20 mouse cellular contexts compared by ENCODE assay signal in the genomic region with DNA sequence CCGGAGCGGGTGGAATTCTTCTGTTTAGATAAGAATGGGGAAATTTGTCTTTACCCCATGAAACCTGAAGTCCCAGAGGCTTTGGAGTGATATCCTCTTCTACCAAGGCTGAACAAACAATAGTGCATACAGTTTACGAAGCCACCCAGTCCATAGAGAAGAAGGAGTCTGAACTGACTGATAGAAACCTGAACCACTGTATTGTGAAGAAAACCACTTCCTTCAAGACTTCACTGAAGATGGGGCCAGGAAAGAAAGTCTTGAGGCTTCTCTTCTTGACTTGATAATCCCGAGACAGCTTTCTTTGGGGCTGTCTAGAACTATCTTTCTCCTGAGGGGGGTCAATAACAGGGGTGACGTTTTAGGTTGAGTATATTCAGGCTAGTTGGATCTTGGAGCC.
"Had no signal": no experiment of that assay in that cellular context is flagged by ENCODE, and none has a peak within 500 bp of the region (broad histone marks: within the 10 kb centered on the region; RNA-seq: fewer than 3 reads in every experiment).

No protein-coding gene starts in this region.

- H3K4me1 ChIP-seq: midbrain, embryonic 12.5 days; midbrain, embryonic 15.5 days; neural tube, embryonic 13.5 days; neural tube, embryonic 15.5 days had no signal

- H3K27me3 ChIP-seq: midbrain, embryonic 15.5 days; neural tube, embryonic 13.5 days; neural tube, embryonic 15.5 days; stomach, embryonic 15.5 days had no signal

- H3K4me2 ChIP-seq: liver, embryonic 12.5 days; lung, embryonic 14.5 days; midbrain, embryonic 12.5 days; midbrain, embryonic 15.5 days; neural tube, embryonic 13.5 days; neural tube, embryonic 15.5 days; stomach, embryonic 15.5 days had no signal

- H3K36me3 ChIP-seq: liver, embryonic 12.5 days; midbrain, embryonic 10.5 days; midbrain, embryonic 12.5 days; midbrain, embryonic 15.5 days; neural tube, embryonic 13.5 days; neural tube, embryonic 15.5 days; stomach, embryonic 15.5 days had no signal

- H3K27ac ChIP-seq: liver, embryonic 12.5 days; liver, embryonic 14.5 days; midbrain, embryonic 10.5 days; midbrain, embryonic 12.5 days; midbrain, embryonic 15.5 days; neural tube, embryonic 13.5 days; neural tube, embryonic 15.5 days; stomach, embryonic 15.5 days; stomach, postnatal 0 days had no signal

- H3K9me3 ChIP-seq: liver, embryonic 12.5 days; midbrain, embryonic 10.5 days; midbrain, embryonic 12.5 days; midbrain, embryonic 15.5 days; neural tube, embryonic 13.5 days; neural tube, embryonic 15.5 days; stomach, embryonic 15.5 days had no signal

- DNase-seq: lung, adult 18-20 months; lung, embryonic 14.5 days; lung, postnatal 10 days; lung, postnatal 4 days; right cerebral cortex, adult 18-20 months; right cerebral cortex, postnatal 25 days; right cerebral cortex, postnatal 4 days; spleen, adult 18-20 months; thymus, adult 2 months; thymus, postnatal 25 days; thymus, postnatal 4 days had no signal

- H3K9ac ChIP-seq: liver, embryonic 12.5 days; liver, embryonic 14.5 days; lung, embryonic 14.5 days; midbrain, embryonic 12.5 days; midbrain, embryonic 15.5 days; neural tube, embryonic 13.5 days; neural tube, embryonic 15.5 days; stomach, embryonic 15.5 days had no signal

- ATAC-seq: liver, embryonic 12.5 days; midbrain, embryonic 15.5 days had no signal

- H3K4me3 ChIP-seq: liver, embryonic 12.5 days; midbrain, embryonic 10.5 days; midbrain, embryonic 12.5 days; midbrain, embryonic 15.5 days; neural tube, embryonic 13.5 days; neural tube, embryonic 15.5 days; stomach, embryonic 15.5 days had no signal
